Mouse (Mus musculus) limb, embryonic 12.5 days (tissue): ENCODE data around the gene Sypl2. TPM values are rescaled to one million over a fixed set of nuclear protein-coding genes. Genes with fewer than 3 reads are reported as not detected.

Experiments used
- ATAC-seq: fragments of 200-750 bp; cut with Nextera tagmentation; 2 replicates; pipeline ENCODE4 v1.8.0; 2017; ENCODE audit warnings: low read depth, moderate TSS enrichment; ENCODE audit not compliant: insufficient number of reproducible peaks, insufficient read depth, low FRiP score, low TSS enrichment
- H3K27ac ChIP-seq: fragments of 300-500 bp; sonication (generic); 2 replicates; pipeline ENCODE4 v1.5.1; 2016; ENCODE audit warnings: mild to moderate bottlenecking, moderate library complexity
- H3K27me3 ChIP-seq: fragments of 300-500 bp; sonication (generic); 2 replicates; pipeline ENCODE4 v1.6.1; 2016; ENCODE audit warnings: mild to moderate bottlenecking, moderate library complexity
- H3K36me3 ChIP-seq: fragments of 300-500 bp; sonication (generic); 2 replicates; pipeline ENCODE4 v1.6.1; 2016; ENCODE audit warnings: mild to moderate bottlenecking, moderate library complexity
- H3K4me1 ChIP-seq: fragments of 300-500 bp; sonication (generic); replicated peaks from 2 replicates; pipeline ENCODE4 v1.6.1; 2016
- H3K4me2 ChIP-seq: fragments of 300-500 bp; sonication (generic); 2 replicates; pipeline ENCODE4 v1.6.1; 2016; ENCODE audit warnings: mild to moderate bottlenecking, moderate library complexity
- H3K4me3 ChIP-seq: fragments of 300-500 bp; sonication (generic); replicated peaks from 2 replicates; pipeline ENCODE4 v1.5.1; 2016; ENCODE audit warnings: mild to moderate bottlenecking
- H3K9ac ChIP-seq: fragments of 300-500 bp; sonication (generic); replicated peaks from 2 replicates; pipeline ENCODE4 v1.6.1; 2016; ENCODE audit warnings: mild to moderate bottlenecking, moderate library complexity
- H3K9me3 ChIP-seq: fragments of 300-500 bp; sonication (generic); 2 replicates; pipeline ENCODE4 v1.6.1; 2016; ENCODE audit warnings: mild to moderate bottlenecking, moderate library complexity
- WGBS: fragments of 180-500 bp; shearing (Covaris S2); methylation state at CpG from one replicate; pipeline ENCODE4 v1.1.7; 2016; 5-methylcytosine and 5-hydroxymethylcytosine counted together
- polyA plus RNA-seq: library from polyadenylated mRNA; unstranded; fragments of >200 nt; fragmentation: Nextera tagmentation; extraction: Ambion mirVana; gene quantifications from 2 replicates; pipeline ENCODE4 v1.2.1, GENCODE M21; 2016

Sypl2 gene
- polyA plus RNA-seq, 1 experiment from 2014 or later, result 0.87 TPM

DNA sequence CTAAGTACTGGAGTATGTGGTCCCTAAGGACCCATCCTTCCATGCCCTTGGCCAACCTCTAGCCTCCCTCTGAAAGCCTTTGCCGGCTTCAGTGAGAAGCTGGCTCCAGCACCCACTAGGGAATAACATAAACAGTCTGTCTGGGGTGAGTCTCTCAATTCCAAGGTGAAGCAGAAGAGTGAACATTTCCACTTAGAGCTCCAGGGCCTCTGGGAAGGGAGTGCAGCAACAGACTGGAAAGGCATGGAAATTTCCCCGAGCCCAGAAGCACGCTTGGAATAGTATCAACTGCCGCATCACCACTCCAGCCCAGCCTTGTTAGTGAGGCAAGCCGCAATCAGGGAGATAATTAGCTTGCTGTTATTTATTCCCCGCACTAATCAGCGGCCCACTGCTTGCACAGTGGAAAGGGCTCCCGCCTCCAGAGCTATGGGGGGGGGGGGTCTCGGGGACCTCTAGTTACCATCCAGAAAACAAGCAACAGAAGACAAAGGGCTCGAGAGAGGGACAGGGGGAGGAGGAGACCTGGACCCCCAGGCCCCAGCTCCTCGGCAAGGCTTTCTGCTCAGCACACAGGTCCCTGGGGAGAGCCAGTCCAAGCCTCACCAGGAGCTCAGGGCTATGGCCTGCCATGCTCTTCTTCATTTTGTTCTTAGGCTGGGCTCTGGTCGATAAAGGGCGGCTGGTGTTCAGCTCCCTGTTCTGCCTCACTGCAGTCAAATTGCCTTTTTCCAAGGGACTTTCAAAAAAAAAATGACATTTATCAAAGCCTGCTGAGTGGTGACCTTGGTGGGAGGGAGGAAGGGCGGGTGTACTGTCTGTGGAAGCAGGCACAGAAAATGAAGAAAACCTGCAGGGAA lies 51.5 kb downstream of the Sypl2 start:
- H3K36me3 ChIP-seq, result no peaks in the 10 kb centered on the region
- ATAC-seq, result peak; percentile 34; the same call in 1 of the 2 replicates
- H3K9me3 ChIP-seq, result no peaks in the 10 kb centered on the region

DNA sequence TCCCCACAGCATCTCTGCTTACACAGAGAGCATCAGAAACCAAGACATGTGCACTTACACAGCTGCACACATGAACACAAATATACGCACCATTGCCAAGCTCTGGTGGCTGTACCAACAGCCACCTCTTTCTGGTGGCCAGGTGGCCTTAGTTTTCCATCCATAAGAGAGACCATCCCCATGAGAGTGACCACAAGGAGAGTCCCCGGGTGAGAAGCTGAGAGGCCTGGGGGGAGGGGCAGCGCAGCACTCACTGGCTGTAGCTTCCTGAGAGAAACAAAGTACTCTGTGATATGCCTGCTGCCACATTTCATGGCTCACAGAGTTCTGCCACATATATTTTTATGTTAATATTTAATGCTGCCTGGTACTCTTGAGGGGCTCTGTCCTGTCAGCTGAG lies 57.2 kb downstream of the Sypl2 start:
- ATAC-seq, result no peak
- 0 out of 2 replicates have a peak overlapping the region, but pooled peaks have one; percentile 23 for H3K27ac ChIP-seq
- peaks cover 49% of the 10 kb centered on the region for H3K4me1 ChIP-seq

More for the DNA sequence above, 51.5 kb downstream of the Sypl2 start:
- peaks cover 13% of the 10 kb centered on the region for H3K4me1 ChIP-seq
- WGBS, result 20% methylated on average over 14 of the region's 14 CpGs
- H3K27ac ChIP-seq, result peak overlapping the region; percentile 50; the same call in 1 of the 2 replicates
- H3K27me3 ChIP-seq, result peaks cover 6% of the 10 kb centered on the region; the same call in 1 of the 2 replicates
- no peak overlapping the region for H3K4me3 ChIP-seq
- no peak overlapping the region for H3K9ac ChIP-seq
- peak overlapping the region; percentile 24 for H3K4me2 ChIP-seq

GRCm38 (mm10) chr3:108167499-108167898 lies 58.9 kb downstream of the Sypl2 start:
- no peaks in the 10 kb centered on the region for H3K27me3 ChIP-seq
- no peaks in the 10 kb centered on the region for H3K36me3 ChIP-seq
- H3K9me3 ChIP-seq, result no peaks in the 10 kb centered on the region
- no peak overlapping the region for H3K4me3 ChIP-seq
- peak overlapping the region; percentile 85 for H3K27ac ChIP-seq
- 24% methylated on average over 14 of the region's 14 CpGs for WGBS
- H3K4me2 ChIP-seq, result peak overlapping the region; percentile 26; the same call in 1 of the 2 replicates
- no peak for ATAC-seq
- H3K4me1 ChIP-seq, result peaks cover 49% of the 10 kb centered on the region
- 0 out of 2 replicates have a peak overlapping the region, but pooled peaks have one; percentile 27 for H3K9ac ChIP-seq

More for the DNA sequence above, 57.2 kb downstream of the Sypl2 start:
- no peak overlapping the region for H3K4me3 ChIP-seq
- 34% methylated on average over 3 of the region's 3 CpGs for whole genome bisulfite sequencing
- H3K27me3 ChIP-seq, result no peaks in the 10 kb centered on the region
- H3K36me3 ChIP-seq, result no peaks in the 10 kb centered on the region
- H3K9me3 ChIP-seq, result no peaks in the 10 kb centered on the region
- no peak overlapping the region; the same call in 1 of the 2 replicates for H3K9ac ChIP-seq
- H3K4me2 ChIP-seq, result no peak overlapping the region

DNA sequence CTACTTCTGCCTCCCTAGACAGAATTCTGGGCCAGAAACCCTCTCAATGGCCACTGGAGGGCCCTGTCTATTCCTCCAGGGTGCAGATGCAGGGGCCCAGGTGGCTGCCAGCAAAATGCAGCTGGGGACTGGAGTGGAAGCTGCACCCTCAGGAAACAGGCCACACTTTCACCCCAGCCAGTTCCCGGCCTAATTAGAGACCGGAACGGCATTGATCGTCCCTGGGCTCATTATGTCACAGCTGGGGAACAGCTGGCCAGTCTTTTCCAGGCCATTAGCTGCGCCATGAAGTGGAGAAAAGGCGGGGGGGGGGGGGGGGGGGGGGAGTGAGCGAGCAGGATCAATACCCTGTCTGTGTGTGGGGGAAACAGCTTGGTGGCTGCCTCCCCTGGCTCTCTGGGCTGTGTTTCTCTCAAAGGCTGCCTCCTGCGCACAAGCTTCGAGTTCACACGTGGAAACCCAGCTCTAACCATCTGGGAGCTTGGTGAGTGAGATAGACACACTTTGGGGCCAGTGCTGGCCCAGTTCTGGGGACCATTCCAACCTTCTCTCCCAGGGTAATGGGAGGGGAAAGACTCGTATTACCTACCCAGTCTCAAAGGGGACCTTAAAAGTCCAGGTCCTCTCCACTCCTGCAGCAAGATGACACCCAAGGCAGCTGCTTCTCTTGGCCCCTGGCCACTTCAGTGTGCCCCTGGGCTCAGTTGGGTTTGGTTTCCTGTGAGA lies 59.8 kb downstream of the Sypl2 start:
- no peaks in the 10 kb centered on the region for H3K36me3 ChIP-seq
- H3K27me3 ChIP-seq, result no peaks in the 10 kb centered on the region
- H3K9me3 ChIP-seq, result no peaks in the 10 kb centered on the region
- WGBS, result 2% methylated on average over 10 of the region's 11 CpGs
- peak overlapping the region; percentile 26 for H3K4me2 ChIP-seq
- H3K4me3 ChIP-seq, result no peak overlapping the region
- no peak overlapping the region for H3K9ac ChIP-seq
- H3K27ac ChIP-seq, result peak overlapping the region; percentile 85
- peaks cover 49% of the 10 kb centered on the region for H3K4me1 ChIP-seq
- ATAC-seq, result peak; percentile 75

DNA sequence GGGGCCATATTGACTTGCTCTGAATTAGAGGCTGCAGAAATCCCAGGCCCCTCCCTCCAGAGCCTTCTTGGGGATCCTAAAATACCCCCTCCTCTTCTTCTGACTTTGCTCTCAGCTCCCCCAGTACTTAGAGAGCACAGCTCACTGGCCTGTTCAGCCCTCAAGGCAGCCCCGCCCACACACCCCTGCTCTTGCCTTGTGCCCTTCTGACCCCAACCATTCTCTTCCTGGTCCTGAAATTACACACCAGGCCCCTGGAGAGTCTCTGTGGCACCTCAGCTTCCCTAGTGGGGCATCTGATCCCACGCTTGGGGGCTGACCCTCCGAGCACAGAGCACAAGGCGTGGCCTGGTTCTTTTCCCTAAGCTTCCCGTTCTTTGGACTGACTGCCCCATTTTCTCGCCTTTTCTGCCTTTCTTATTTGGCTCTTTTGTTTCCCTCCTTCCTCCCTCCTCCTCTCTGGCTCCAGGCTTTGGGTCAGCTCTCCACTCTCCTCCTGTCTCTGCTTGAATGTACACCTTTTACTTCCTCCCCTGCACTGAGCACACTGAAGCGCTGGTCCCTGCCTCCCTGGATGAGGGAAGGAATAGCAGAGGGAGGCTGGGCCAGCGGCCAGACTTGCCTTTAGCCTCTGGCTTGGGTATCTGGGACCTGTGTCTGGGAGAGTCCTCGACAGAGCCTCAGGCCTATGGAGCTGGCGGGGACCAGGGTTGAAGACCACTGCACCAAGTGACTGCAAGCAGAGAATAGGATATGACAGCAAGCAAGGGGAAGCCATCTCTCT lies 60.7 kb downstream of the Sypl2 start:
- Histone ChIP-seq H3K27me3 (no peaks in the 10 kb centered on the region), H3K36me3 (no peaks in the 10 kb centered on the region), H3K4me2 (peak overlapping the region; percentile 26), H3K9me3 (no peaks in the 10 kb centered on the region), H3K9ac (peak overlapping the region; percentile 23; the same call in 1 of the 2 replicates), H3K4me3 (no peak overlapping the region), H3K4me1 (peaks cover 49% of the 10 kb centered on the region), H3K27ac (peak overlapping the region; percentile 85)
- no peak for ATAC-seq
- 16% methylated on average over 10 of the region's 10 CpGs for WGBS

DNA sequence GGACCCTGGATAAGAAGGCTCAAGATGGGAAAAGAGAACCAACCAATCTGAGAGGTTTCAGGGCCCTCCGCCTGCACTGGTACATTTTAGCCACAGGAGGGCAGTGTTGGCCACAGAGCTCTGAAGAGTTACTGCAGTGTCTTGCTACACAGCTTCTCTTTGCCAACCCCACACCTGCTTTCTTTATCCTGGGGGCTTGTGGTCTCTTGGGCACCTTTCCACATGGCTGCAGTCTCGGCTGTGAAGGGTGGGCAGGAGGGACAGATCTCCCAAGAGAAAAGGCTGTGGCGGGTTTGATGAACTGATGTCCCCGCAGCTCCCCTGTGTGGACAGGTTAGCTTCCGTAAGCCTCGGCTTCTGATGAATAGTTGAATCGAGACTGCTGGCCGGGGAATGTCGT lies 61.6 kb downstream of the Sypl2 start:
- H3K27ac ChIP-seq, result peak overlapping the region; percentile 85; the same call in 1 of the 2 replicates
- WGBS, result 27% methylated on average over 9 of the region's 9 CpGs
- no peak for ATAC-seq

GRCm38 (mm10) chr3:108164091-108164490 lies 62.4 kb downstream of the Sypl2 start:
- H3K27ac ChIP-seq, result no peak overlapping the region
- no peaks in the 10 kb centered on the region for H3K36me3 ChIP-seq
- no peak overlapping the region for H3K4me3 ChIP-seq
- WGBS, result 64% methylated on average over 5 of the region's 5 CpGs
- no peaks in the 10 kb centered on the region for H3K27me3 ChIP-seq
- no peaks in the 10 kb centered on the region for H3K9me3 ChIP-seq
- no peak overlapping the region for H3K9ac ChIP-seq
- H3K4me1 ChIP-seq, result peaks cover 44% of the 10 kb centered on the region
- no peak overlapping the region for H3K4me2 ChIP-seq
- ATAC-seq, result no peak

More for the DNA sequence above, 61.6 kb downstream of the Sypl2 start:
- H3K4me3 ChIP-seq, result no peak overlapping the region
- no peaks in the 10 kb centered on the region for H3K9me3 ChIP-seq
- H3K4me1 ChIP-seq, result peaks cover 49% of the 10 kb centered on the region
- no peak overlapping the region for H3K9ac ChIP-seq
- peak overlapping the region; percentile 37 for H3K4me2 ChIP-seq
- no peaks in the 10 kb centered on the region for H3K27me3 ChIP-seq
- no peaks in the 10 kb centered on the region for H3K36me3 ChIP-seq

Other genes with a start within 250 kb of the Sypl2 start
- 34.0 and 37.4 TPM in 2 replicates for gene Gstm2, start 240.2 kb downstream of the Sypl2 start, polyA plus RNA-seq
- 38.3 and 38.9 TPM in 2 replicates for gene Gstm1, start 208.7 kb downstream of the Sypl2 start, polyA plus RNA-seq
- gene Gstm4, start 181.8 kb downstream of the Sypl2 start, polyA plus RNA-seq, result 16.3 and 17.4 TPM in 2 replicates
- gene Ampd2, start 140.0 kb downstream of the Sypl2 start, polyA plus RNA-seq, result 51.5 and 51.7 TPM in 2 replicates
- gene Gnat2, start 133.9 kb downstream of the Sypl2 start, polyA plus RNA-seq, result 0.55 and 0.69 TPM in 2 replicates
- 192 and 199 TPM in 2 replicates for gene Gnai3, start 80.5 kb downstream of the Sypl2 start, polyA plus RNA-seq
- 0.05 and 0.10 TPM in 2 replicates for gene Gpr61, start 71.8 kb downstream of the Sypl2 start, polyA plus RNA-seq
- gene Amigo1, start 40.3 kb downstream of the Sypl2 start, polyA plus RNA-seq, result 4.4 and 5.8 TPM in 2 replicates
- gene Cyb561d1, start 25.4 kb downstream of the Sypl2 start, polyA plus RNA-seq, result 1.7 TPM in 2 replicates
- 25.2 and 26.0 TPM in 2 replicates for gene Atxn7l2, start 15.7 kb downstream of the Sypl2 start, polyA plus RNA-seq
- 297 and 302 TPM in 2 replicates for gene Psma5, start 30.3 kb upstream of the Sypl2 start, polyA plus RNA-seq
- gene Sort1, start 57.4 kb upstream of the Sypl2 start, polyA plus RNA-seq, result 14.7 and 16.2 TPM in 2 replicates
- not detected in 2 replicates for gene Mybphl, start 138.3 kb upstream of the Sypl2 start, polyA plus RNA-seq
- gene Psrc1, start 157.2 kb upstream of the Sypl2 start, polyA plus RNA-seq, result 78.1 and 83.5 TPM in 2 replicates
- 4.4 and 6.3 TPM in 2 replicates for gene Celsr2, start 188.9 kb upstream of the Sypl2 start, polyA plus RNA-seq
- gene Sars, start 218.6 kb upstream of the Sypl2 start, polyA plus RNA-seq, result 119 and 127 TPM in 2 replicates